Mouse (Mus musculus) c-Kit-positive CD71-positive TER-119-negative erythroid progenitor cells, embryonic 14.5 days (primary cell): ENCODE results near the gene Txndc17.

Experiments used
- DNase-seq: peaks from one replicate; pipeline ENCODE4 v3.0.0-alpha.2; 2013; ENCODE audit warnings: low read depth

Txndc17 gene

DNA sequence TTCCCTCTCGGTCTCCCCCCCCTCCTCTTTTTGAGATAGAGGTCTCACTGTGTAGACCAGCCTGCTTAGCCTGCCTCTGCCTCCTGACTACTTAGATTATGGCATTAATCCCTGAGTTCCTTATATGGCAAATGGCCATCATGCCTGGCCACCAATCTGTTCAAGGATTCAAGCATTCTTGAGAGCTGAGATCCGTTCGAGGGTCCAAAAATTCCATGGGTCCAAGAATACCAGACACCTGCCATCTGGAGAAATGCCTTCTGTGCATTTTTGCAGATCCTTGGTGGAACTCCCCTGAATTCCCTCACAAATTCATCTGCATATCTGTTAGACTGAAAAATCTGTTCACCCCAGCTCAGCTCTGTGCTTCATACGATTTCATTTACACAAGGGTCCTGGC is 16.1 kb downstream of the Txndc17 start:
- DNase-seq: no peak

GRCm38 (mm10) chr11:72224865-72225264 is 17.5 kb downstream of the Txndc17 start:
- DNase-seq: no peak

DNA sequence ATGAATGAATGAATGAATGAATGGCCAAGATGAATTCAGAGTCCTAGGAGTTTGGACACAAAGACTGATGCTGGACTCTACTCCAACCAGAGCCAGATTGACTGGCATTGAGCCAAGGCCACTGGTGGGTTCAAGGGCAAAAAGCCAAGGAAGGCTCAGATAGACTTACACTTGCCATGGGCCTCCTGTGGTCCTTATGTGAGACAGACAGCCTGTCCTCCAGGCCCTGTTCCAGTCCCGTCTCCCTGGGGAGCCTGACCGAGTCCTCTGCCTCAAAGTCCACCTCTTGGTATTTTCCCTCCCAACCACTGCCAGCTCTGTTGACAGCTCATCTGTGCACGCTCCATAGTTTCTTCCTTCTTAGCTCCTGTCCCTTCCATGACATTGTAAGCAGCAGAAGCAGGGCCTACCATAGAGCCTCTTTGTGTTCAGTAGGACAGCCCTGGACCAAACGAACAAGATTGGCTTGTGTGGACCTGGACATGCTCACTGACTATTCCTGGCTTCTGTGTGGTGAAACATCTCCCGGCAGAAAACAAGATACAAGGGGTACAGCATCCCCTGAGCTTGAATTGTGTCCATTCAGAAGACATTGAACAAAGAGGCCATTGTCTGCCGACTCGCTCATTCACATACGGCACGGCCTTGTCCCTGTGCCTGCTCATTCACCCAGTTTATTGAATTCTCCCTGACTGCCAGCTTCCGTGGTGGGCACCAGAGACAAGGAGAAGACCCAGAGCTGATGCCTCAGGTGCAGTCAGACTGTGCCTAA is 18.9 kb downstream of the Txndc17 start:
- DNase-seq: no peak

GRCm38 (mm10) chr11:72226901-72227300 is 19.6 kb downstream of the Txndc17 start:
- no peak for DNase-seq

- DNase-seq: no peak
These were observed 21.2 kb downstream of the Txndc17 start for GRCm38 (mm10) chr11:72228513-72228912.

DNA sequence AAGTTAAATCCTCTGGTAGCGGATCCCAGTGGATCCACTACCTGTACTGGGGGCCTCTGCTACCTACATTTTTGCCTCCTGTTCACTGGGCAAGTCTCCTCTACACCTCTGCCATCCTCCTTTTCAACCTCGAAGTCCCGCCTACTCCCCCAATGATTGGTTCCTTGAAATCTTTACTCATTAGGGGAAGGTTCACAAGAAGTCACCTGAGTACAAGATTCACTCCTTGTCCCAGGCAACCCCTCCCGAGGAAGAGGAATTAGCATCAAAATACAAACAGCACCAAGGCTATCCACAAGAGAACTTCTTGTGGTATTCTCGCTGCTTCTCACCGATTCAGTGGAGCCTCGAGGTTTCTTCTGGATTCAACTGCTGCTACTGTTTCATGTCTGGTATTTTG is 24.7 kb downstream of the Txndc17 start:
- no peak for DNase-seq

DNA sequence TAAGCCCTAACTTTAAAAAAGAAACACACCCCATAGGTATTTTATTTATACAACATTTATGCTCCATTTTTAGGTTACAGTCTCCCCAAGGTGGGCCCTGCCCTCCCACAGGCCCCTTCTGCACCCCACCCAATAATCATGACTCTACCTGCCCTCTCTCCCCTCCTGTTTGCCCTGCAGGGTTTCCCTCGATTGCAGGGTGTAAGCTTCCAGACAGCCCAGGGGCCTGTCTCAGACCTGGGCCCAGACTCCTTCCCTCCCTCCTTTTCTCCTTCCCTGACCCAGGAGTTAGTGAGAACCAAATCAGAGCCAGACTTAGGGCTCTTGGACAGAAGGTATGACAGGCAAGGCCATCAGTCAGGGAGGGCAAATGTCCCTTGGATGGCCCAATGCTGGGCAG is 25.6 kb downstream of the Txndc17 start:
- DNase-seq: no peak

- no peak for DNase-seq
These were observed 26.7 kb downstream of the Txndc17 start for GRCm38 (mm10) chr11:72234013-72234412.

- no peak for DNase-seq
These were observed 32.9 kb downstream of the Txndc17 start for GRCm38 (mm10) chr11:72240062-72240860.

DNA sequence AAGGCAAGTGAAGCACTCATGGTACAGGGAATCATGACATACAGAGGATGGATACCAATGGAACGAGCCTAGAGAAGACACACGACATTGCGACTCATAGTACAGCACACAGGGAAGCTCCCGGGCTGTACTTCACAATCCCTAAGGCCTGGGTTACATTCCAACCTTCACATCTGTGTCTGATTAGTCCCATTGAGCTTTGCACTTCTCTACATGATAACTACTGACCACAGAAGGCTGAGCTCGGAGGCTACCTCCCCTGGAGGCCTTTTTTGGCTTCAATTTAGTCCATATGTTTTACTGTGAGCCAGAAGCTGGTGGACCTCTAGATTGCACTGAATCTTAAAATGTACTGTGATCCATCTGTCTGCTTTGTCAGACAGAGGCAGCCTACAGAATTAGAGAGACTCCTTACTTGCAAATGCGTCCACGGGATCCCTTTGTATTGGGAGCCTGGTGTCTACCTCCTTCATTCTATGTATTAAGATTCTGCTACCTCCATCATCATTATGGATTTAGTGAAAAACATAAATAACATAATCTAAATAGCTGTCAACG is 37.9 kb downstream of the Txndc17 start:
- no peak for DNase-seq

DNA sequence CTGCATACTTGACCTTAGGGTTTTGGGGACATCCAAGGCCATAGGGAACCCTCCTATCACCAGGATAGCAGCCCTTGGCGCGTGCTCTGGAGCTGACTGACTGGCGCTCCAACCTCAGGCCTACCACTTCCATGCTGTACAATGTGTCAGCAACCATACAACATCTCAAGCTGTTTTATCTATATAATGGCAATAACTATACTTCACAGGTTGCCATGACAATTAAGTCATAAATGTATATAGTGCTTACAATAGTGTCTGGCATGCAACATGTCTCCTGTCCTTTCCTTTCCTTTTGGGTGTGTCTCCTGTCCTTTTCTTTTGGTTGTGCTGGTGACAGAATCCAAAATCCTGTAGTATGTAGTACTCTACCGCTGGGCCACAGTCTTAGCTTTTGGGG is 48.3 kb downstream of the Txndc17 start:
- DNase-seq: no peak

DNA sequence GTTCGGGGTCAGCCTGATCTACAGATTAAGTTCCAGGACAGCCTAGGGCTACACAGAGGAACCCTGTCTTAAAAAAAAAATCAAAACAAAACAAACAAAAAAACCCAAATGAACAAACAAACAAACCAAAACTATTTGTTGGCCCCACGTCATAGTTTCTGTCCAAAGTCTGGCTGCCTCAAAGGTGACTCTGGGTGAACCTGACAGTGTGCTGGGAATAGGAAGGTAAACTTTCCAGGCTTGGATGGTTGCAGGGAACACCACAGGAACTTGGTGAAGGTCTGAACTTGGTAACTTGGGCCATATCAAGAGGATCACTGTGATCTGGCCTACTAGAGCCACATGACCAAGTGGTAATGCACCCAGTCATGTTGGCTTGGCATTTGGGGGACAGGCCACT is 49.1 kb downstream of the Txndc17 start:
- no peak for DNase-seq
